Mouse (Mus musculus): ENCODE data around the gene Slc17a7. TPM values are rescaled to one million over a fixed set of nuclear protein-coding genes. Genes with fewer than 3 reads are reported as not detected.
"Not testable (repeated sequence)": the region's sequence is repeated elsewhere in the genome, so short reads cannot be mapped to it uniquely, and the experiment has no call there.

Gene Slc17a7
- total and polyA plus RNA-seq, 3 experiments, result 0.11 to 0.35 (median 0.14) TPM

- DNase-seq, result peak; percentile 97
Measured at GRCm38 (mm10) chr7:45154096-45154992, 9.4 kb upstream of the Slc17a7 start, which contains the start of the genes Pih1d1 and Aldh16a1. Pih1d1 (plus strand) TSS chr7:45154303. Aldh16a1 (minus strand) TSS chr7:45154584.

DNA sequence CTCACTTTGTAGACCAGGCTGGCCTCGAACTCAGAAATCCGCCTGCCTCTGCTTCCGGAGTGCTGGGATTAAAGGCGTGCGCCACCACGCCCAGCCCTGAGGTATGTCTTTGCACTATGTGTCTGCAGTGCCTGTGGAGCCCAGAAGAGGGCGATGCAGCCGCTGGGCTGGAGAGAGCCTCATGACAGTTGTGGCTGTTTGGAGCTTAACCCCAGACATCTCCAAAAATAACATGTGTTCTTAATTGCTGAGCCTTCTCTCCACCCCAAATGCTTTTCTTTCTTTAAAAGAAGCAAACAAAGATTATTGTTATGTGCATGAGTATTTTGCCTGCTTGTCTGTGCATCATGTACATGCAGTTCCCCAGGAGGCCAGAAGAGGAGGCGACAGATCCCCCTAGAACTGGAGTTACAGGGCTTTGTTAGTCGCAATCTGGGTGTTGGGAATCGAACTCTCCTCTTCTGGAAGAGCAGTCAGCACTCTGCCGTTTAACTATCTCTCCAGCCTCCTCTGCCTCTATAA, 8.7 kb upstream of the Slc17a7 start:
- DNase-seq, result peak; percentile 48

DNA sequence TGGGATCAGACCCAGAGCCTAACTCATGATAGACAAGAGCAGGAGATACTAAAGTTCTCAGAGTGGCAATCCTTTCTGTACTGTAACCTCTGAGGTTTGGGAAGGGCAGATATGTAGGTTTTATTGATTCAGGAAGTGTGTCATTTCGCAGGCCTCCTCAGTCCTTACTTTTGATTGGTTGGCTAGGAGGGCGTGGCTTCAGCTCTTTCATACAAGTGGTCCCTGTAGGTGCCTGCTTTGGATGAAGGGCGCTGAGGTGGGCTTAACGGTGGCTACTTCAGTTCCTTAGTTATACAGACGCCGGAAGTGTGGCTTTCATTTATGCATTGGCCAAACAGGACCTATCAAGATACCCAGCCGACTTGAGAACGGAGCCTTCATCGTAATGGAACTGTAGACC, 8.2 kb upstream of the Slc17a7 start:
- no peak for DNase-seq

GRCm38 (mm10) chr7:45156206-45156605, 7.5 kb upstream of the Slc17a7 start:
- no peak for DNase-seq

DNA sequence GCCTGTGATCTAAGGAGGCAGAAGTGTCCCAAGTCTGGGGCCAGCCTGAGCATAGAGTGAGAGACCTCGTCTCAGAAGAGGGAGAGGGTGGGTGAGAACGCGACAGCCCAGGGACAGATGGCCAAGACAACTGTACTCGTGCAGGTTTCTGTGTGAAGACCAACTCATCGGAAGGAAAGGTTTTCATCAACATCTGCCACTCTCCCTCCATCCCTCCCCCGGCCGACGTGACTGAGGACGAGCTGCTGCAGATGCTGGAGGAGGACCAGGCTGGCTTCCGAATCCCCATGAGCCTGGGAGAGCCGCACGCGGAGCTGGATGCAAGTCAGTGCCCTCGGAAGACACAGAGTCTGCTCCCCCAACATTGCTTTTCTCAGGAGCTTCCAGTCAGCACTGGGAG, 6.3 kb upstream of the Slc17a7 start:
- DNase-seq, result no peak

- no peak for DNase-seq
Measured at GRCm38 (mm10) chr7:45158991-45159390, 4.8 kb upstream of the Slc17a7 start.

GRCm38 (mm10) chr7:45160316-45160800, 3.4 kb upstream of the Slc17a7 start:
- no peak for DNase-seq

DNA sequence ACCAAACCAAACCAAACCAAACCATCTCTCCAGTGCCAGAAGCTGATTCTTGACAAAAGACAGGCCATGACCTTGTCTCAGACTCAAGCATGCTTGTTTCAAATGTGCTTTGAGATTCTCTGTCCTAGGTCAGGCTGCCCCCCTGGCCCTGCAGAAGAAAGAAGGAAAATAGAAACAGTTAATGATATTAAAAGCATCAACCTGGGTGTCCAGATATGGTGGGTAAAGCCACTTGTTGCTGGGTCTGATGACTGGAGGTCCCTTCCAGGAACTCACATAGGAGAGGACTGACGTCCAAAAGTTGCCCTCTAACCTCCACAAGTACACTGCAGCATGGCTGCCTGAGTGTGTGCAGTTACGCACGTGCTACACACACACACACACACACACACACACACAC, 2.9 kb upstream of the Slc17a7 start:
- DNase-seq, result no peak

DNA sequence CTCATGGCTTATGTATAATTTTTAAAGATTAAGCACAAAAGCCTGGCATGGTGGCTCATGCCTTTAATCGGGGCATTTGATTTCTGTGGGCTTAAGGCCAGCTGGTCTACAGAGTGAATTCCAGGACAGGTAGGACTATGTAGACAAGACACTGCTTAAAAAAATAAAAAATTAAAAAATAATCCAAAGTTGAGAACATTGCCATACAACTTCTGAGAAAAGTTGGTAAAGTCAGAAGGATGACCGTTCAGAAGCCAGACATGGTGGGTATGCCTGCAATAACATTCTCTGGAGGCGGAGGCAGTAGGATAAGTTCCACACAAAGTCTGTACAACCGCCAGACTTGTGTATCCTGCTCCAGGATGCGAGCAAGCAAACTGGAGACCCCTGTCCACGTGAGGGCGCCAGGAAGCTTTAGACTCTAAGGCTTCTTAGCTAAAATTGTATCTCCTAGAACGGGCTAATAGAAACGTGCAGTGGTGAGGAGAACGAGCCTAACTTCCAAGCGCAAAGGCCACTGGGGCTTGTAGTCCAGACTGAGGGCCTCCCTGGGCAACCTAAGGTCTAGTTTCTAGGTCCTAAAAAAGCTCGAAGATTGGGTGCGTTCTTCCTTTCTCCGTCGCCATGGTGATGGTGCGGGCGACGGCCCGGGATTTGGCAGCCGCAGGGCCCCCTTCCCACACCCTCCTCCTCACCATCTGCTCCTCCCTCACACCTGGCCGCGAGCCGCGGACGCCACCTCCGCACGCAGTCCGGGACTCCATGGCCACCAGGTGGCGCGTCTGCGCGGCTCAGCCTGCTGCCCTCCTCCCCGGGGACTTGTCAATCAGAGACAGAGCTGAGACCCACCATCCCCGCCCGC, 1.9 kb upstream of the Slc17a7 start:
- peak; percentile 90 for DNase-seq

DNA sequence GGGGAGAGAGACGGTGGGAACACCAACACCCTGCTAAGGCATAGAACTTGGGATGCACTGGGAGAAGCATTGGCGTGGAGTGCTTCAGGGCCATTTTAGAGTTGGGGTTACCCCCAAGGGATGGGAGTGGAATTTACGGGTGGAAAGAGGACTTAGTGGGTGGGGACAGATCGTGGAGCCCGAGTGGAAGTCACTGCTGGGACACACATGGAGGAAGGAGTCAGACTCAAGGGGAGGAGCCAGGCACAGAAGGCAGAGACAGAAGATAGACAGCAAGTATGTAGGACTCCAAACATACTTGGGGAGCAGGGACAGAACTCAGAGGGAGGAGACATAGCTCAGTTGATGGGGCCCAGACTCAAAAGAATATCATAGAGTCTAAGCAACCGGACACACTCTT, 1.2 kb upstream of the Slc17a7 start:
- DNase-seq, result no peak

DNA sequence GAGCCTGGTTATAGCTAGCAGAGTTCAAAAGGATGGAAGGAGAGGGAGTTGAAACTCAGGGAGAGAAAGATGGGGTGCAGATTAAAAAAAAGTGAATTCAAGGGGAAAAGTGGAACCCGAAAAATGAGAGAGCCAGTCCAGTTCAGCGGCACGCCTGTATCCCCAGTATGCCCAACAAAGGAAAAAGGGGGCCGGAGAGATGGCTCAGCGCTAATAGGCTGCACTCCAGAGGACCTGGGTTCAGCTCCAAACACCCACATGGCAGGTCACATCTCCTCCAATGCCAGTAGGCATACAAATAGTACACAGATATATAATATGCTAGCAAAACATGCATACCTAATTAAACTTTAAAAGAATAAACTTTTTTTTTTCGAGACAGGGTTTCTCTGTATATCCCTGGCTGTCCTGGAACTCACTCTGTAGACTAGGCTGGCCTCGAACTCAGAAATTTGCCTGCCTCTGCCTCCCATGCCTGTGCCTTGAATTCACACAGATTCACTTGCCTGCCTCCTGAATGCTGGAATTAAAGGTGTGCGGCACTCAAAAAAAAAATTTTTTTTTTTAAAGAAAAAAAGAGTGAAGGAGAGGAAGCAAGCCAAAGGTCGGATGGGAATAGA, 643 bp upstream of the Slc17a7 start:
- DNase-seq, result no peak

DNA sequence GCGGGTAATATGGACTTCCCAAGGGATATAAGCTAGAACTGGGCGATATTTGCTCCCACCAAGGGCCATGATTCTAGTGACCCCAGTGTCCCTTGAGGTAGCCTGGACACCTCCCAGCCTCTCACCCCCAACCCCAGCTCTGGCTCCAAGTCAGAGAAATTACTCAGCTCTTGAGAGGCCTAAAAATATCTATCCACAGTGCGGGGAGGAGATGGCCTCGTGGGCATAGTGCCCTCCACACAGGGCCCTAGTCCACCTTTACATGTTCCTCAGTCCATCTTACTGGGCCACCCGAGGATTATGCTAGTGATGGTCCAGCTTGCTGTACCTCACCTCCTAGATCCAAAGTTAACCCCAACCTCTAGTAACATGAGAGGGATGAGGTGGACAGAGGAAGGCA, 1.1 kb downstream of the Slc17a7 start:
- DNase-seq, result no peak

DNA sequence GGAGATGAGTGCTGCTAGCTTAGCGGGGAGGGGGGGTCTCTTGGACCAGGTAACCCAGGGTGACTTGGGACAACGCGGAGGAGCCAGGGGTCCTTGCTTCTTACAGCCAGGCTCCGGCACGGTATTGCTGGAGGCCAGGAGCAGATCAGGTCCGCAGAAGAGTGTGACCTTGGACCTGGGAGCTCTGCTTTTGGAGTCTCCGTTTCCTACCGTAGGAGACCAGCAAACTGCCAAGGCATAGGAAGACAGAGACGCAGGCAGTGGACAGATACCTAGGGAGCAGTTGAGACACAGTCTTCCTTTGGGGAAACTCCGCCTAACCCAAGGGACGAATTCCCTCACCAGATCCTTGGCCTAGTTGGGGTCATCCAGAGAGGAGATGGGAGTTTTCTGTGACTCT, 2.0 kb downstream of the Slc17a7 start:
- no peak for DNase-seq

GRCm38 (mm10) chr7:45166950-45167401, 3.2 kb downstream of the Slc17a7 start:
- no peak for DNase-seq

- DNase-seq, result no peak
Measured at GRCm38 (mm10) chr7:45167761-45168445, 4.2 kb downstream of the Slc17a7 start.

DNA sequence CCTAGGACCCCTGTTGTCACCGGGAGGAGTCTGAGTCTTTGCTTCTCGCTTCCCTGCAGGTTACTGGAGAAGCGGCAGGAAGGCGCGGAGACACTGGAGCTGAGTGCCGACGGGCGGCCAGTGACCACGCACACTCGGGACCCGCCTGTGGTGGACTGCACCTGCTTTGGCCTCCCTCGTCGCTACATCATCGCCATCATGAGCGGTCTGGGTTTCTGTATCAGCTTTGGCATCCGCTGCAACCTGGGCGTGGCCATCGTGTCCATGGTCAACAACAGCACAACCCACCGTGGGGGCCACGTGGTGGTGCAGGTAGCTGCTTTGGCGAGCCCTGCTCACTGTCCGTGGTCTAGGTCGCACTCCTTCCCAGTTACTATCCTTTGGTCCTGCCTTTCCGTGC, 4.9 kb downstream of the Slc17a7 start:
- DNase-seq, result no peak

DNA sequence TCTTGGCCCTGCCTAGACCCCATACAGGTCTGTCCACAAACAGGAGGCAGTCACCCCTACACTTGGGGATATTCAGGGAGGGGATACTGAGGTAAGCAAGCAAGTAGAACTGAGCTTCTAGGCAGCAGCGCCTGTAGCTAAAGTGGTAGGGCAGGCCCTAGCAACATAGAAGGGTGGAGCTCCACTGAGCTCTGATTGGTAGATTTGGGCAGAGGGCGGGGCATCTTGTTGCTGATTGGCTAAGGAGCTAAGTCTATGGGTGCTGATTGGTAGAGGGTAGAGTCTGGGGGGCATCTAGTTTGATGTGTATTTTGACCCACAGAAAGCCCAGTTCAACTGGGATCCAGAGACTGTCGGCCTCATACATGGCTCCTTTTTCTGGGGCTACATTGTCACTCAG, 5.7 kb downstream of the Slc17a7 start:
- no peak for DNase-seq

DNA sequence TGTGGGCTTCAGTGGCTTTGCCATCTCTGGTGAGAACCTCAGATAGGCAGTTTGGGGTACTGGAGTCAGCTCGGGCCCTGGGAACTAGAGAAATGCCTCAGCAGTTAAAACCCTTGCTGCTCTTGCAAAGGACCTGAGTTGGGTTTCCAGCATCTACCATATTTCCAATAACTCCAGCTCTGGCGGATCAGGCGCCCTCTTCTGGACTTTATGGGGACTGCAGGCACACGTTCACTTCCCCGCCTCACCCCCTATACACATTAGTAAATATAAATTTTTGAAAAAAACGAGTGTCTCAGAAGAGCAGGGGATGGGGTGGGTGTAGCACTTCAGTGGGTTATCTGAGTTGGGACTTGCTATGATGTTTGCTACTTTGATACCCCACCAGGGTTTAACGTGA, 9.2 kb downstream of the Slc17a7 start:
- DNase-seq, result no peak

- not testable (repeated sequence) for DNase-seq
Measured at GRCm38 (mm10) chr7:45173772-45174171, 10.0 kb downstream of the Slc17a7 start.

DNA sequence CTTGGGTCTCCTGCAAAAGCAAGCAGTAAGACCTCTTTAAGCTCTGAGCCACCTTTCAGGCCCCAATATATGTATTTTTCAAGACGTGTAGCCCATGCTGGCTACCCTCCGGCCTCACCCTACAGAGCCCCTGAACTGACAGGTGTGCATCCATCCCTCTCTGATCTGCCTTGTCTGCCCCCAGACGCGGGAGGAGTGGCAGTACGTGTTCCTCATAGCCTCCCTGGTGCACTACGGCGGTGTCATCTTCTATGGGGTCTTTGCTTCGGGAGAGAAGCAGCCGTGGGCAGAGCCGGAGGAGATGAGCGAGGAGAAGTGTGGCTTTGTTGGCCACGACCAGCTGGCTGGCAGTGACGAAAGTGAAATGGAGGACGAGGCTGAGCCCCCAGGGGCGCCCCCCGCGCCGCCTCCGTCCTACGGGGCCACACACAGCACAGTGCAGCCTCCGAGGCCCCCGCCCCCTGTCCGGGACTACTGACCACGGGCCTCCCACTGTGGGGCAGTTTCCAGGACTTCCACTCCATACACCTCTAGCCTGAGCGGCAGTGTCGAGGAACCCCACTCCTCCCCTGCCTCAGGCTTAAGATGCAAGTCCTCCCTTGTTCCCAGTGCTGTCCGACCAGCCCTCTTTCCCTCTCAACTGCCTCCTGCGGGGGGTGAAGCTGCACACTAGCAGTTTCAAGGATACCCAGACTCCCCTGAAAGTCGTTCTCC, 11.0 kb downstream of the Slc17a7 start:
- DNase-seq, result no peak

DNA sequence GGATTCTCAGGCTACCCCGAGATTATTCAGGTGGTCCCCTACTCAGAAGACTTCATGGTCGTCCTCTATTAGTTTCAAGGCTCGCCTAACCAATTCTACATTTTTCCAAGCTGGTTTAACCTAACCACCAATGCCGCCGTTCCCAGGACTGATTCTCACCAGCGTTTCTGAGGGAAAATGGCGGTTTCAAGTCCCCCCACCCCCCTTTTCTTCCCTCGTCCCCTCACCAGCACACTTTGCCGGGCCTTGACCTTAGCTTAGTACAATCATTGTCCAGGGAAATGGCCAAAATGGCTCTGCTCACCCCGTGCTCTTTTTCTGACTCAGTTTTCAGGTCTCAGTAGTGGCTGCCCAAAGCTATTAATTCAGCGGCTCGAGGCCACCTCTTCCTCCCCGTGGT, 11.6 kb downstream of the Slc17a7 start:
- no peak for DNase-seq

Measured in adrenal gland, adult 2 months (tissue).